Mouse (Mus musculus): ENCODE measurements around the gene Stx11. TPM values are rescaled to one million over a fixed set of nuclear protein-coding genes. Genes with fewer than 3 reads are reported as not detected.

Stx11 gene
- polyA plus RNA-seq, 1 experiment from 2014 or later: 20.6 TPM

- no peak for DNase-seq (ENCODE audit: low spot score)
Observed at GRCm38 (mm10) chr10:12915826-12916225, 48.3 kb downstream of the Stx11 start.

- no peak for DNase-seq (ENCODE audit: low spot score)
Observed at GRCm38 (mm10) chr10:12914203-12914602, 49.9 kb downstream of the Stx11 start.

- DNase-seq (ENCODE audit: low spot score): peak; percentile 20
Observed at GRCm38 (mm10) chr10:12911981-12912530, 52.0 kb downstream of the Stx11 start.

GRCm38 (mm10) chr10:12911451-12911850, 52.6 kb downstream of the Stx11 start:
- DNase-seq (ENCODE audit: low spot score): no peak

- no peak for DNase-seq (ENCODE audit: low spot score)
Observed at GRCm38 (mm10) chr10:12909891-12910290, 54.2 kb downstream of the Stx11 start.

- DNase-seq (ENCODE audit: low spot score): no peak
Observed at GRCm38 (mm10) chr10:12909179-12909578, 54.9 kb downstream of the Stx11 start.

- DNase-seq (ENCODE audit: low spot score): no peak
Observed at GRCm38 (mm10) chr10:12904140-12904528, 60.0 kb downstream of the Stx11 start.

GRCm38 (mm10) chr10:12903440-12904139, 60.5 kb downstream of the Stx11 start:
- no peak for DNase-seq (ENCODE audit: low spot score)

GRCm38 (mm10) chr10:12899901-12900300, 64.2 kb downstream of the Stx11 start:
- no peak for DNase-seq (ENCODE audit: low spot score)

- DNase-seq (ENCODE audit: low spot score): no peak
Observed at GRCm38 (mm10) chr10:12893339-12893738, 70.8 kb downstream of the Stx11 start.

- DNase-seq (ENCODE audit: low spot score): no peak
Observed at GRCm38 (mm10) chr10:12888373-12888772, 75.7 kb downstream of the Stx11 start.

Other genes with a start within 250 kb of the Stx11 start
- gene Utrn, start 94.9 kb downstream of the Stx11 start, polyA plus RNA-seq (2015; fragmentation: Nextera tagmentation; extraction: Ambion mirVana): 54.3 and 84.8 TPM in 2 replicates
- gene Sf3b5, start 41.0 kb upstream of the Stx11 start, polyA plus RNA-seq (2015; fragmentation: Nextera tagmentation; extraction: Ambion mirVana): 45.6 and 47.3 TPM in 2 replicates
- gene Plagl1, start 96.2 kb upstream of the Stx11 start, polyA plus RNA-seq (2015; fragmentation: Nextera tagmentation; extraction: Ambion mirVana): 7.3 and 8.0 TPM in 2 replicates
- not detected in 2 replicates for gene Zc2hc1b, start 213.7 kb upstream of the Stx11 start, polyA plus RNA-seq (2015; fragmentation: Nextera tagmentation; extraction: Ambion mirVana)
- gene Ltv1, start 228.9 kb upstream of the Stx11 start, polyA plus RNA-seq (2015; fragmentation: Nextera tagmentation; extraction: Ambion mirVana): 60.4 and 63.2 TPM in 2 replicates